Mouse (Mus musculus) embryo, embryonic 9.5 days (tissue): ENCODE measurements at regions not wholly inside any gene's neighbourhood (a gene's known extent, or its start where the extent isn't known, plus 50 kb on each side); places are given as distances from the start of the nearest gene placed in this dataset.

ENCODE experiments used
- DNase-seq: peaks from one replicate; pipeline ENCODE4 v3.0.0-alpha.2; 2017; ENCODE audit errors: extremely low spot score

DNA sequence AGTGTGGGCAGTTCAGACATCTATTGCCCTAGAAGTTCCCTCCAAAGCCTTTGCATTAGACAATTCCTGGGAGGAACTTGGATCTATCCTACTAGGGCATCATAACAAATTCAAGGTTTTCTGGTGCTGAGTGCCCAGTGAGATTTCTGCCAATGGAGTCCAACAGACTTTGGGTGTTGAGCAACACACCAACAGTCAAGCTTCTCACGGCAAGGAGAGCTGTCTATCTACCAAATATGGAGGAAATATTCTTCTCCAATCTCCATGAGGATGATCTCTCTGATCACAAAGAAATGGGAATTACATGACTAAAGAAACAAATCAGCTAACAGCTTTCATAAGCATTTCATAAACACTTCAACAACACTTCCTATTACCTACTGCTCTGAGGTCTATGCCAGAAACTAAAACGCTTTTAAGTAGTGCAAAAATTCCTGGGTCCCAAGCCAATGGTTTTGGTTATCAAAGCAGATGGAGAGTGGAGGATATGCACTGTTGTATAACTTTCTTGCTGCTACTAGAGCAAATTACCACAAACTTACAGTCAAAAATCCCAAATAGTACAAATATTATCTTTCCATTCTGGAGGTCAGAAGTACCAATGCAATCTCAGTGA, 351.8 kb upstream of the Atp2b1 start:
- DNase-seq, result no peak

DNA sequence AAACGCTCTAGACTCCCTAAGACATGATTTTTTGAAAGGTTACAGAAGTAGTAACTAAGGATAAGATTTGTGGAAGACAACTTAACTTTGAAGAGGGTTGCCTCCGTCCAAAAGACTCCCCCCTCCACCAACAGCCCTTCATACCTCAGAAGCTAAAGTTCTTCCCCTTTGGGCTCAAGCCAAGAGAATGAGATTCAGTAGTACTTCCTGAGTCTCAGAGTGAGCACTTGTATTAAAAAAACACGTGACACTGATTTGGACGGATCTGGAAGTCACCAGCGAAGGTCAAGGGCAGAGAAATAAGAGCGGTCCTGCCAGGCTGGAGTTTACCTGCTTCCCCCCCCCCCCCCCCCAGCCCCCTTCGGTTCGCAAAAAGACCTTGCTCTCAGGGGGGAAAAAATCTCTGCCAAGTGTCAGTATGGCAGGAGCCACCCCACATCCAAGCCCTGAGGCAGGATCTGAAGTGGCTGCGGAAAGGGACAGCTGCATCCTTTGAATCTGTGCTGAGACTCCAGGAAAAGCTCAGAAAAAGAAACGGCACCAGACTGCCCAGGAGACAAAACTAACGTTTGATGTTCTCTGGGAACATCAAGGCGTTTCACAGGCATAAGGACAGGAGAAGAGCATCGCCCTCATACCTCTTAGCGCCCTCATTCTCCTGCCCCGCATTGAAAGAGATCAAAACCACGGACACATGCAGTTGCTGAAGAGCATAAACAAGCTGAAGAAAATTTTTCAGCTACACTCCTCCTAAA, 341.2 kb upstream of the Atp2b1 start:
- no peak for DNase-seq

DNA sequence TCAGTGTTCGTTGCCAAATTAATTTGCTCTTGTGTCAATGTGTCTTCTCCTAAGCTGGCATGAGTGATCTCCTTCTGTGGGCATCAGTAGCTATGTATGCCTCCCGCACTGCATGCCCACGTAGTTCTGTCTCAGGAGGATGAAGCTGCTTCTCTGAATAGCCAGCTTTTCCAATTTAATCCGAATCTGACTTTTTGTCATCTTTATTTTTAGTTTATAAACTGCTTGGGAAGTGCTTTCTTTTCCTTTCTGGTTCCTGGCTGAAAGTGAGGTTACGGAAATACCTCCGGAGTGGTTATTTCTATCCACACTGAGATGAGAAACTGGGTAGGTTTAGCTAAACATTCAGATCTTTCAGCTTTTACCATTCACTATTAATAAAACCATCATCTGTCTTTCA, 337.2 kb upstream of the Atp2b1 start:
- DNase-seq, result no peak

DNA sequence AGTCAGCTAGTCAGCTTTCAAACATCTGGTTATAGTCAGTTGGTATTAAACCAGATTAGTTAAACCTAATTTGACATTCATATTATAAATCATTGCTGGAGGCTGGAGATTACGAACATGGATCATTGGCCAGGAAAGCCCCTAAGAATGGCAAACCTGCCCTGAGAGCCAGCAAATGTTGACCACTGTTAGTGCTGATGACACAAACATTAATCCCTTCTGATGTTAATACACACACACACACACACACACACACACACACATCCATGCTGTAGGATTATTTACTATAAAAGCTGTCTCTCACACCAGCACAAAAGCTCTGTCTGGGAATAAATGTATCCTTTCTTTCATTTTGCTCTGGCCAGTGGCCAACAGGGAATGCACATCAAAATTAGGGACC, 329.4 kb upstream of the Atp2b1 start:
- DNase-seq, result no peak

DNA sequence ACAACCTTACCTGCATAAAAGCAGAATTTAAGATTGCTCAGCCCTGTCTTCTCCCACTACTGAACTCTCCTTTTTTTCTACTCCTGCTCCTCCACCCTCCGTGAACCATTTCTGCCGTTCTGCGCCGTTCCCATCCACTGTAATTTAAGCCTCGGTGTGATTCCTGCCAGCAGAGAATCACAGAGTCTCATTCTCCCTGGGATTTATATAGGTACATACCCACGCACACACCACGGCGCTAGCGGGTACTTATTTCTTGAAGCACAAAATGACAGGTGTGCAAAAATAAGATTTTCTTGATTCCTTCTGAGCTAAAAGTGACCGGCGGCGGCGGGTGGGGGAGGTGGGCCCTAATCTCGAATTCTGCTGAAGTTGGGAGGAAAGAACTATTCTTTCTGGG, 324.5 kb upstream of the Atp2b1 start:
- no peak for DNase-seq

DNA sequence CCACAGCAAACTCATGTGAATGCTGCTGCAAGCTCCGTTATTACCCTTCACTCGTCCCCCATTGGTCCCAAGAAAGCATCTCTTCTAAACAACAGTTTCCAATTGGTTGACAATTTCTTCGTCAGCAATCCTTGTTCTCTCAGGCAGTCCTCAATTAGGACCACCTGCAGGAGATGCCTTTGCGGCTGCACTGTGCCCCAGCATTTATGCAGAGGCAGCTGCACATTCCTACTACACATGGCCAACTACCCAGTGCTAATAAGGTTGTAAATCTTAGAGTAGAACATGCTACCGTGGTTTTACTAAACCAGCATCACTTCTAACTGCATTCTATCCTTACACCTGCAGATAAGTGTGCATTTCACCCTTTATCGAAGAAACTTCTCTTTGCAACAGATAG, 322.1 kb upstream of the Atp2b1 start:
- no peak for DNase-seq

DNA sequence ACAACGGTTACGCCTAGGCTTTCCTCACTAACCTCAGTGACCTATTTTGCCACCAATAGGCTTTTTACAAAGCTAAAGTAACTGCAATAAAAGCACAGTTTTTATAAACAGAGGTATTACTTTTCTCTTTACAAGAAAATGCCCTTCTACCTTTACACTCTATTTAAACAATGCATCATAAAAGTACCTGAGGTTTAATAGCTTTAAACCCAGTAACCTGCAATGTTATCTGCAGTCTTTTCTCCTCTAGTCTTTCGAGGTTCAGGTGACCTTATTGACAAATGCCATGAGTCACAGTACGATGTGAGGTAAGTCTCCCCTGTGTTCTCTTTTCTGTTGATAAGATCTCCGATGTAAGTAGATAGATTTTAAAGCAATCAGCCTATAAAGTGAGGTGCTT, 320.3 kb upstream of the Atp2b1 start:
- DNase-seq, result no peak

DNA sequence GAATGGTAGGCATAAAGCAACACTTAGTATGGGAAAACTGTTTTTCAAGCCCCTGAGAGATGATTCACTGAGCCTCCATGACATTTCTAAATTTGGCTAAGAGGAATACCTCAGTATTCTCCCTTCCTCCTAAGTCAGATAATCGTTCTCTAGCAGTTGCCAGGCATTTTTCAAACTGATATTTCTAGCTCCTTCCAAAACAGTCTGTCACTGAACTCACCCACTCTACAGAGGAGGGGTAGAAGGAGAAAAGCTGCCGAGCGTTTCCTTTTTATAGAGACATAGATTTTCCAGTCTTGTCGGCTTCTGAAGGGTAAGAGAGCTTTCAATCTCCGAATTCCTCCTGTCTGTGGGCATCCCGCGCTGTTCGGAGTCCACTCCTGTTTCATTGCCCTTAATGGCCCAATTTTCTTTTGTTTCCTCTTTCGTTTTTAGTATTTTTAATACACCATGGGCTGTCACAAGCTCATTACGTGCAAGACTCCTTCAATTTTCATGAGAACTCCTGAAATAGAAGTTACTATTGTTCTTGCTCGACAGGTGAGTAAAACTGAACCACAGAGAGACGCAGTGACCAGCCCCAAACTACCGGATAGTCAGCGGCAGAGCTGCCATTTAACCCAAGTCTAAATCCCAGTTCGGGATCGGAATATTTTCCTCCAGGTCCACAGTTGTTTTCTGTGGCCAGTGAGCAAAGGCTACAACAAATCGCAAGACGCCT, 305.8 kb upstream of the Atp2b1 start:
- no peak for DNase-seq

DNA sequence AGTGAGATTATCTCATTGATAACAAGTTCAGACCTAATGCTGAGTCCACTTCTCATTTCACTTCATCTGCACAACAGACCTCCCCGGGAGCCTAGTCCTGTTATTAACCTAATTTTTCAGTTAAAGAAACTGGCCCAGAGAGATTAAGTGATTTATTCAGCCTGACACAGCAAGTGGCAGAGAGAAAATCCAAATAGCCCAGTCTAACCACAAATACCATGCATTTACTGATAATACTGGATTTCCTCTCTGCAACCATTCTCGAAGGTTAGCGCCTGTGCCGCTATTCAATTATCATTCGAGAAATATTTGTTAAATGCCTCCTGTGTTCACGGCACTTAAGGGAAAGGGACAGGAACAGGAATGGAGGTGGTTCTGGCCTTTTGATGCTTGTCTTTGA, 303.5 kb upstream of the Atp2b1 start:
- DNase-seq, result no peak

DNA sequence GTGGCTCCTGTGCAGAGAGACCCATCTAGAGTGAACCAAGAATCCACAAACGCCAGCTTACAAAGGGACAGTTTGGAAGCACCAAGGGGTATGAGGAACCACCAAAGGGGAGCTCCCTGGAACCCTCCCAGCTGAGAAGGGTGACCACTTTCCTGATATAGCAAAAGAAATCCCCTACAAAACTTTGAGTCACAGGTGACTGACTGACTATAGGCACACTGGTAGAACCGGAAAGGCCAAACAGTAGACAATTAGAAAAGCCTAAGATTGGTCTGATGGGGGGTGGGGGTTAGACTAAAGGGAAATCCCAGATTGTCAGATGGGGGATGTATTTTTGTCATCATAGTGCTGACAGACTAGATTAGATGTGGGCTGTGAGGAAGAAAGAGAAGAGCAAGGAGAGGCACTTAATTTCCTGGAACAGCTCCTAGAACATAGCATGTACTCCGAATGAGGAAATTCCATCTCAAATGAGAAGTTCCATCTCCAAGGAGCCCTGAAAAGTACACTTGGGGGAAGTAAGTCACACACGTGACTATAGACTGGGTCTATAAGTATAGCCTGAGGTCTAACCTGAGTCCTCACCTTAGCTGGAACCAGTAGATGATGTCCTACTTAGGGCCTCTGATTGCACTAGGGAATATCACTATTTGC, 302.4 kb upstream of the Atp2b1 start:
- no peak for DNase-seq

DNA sequence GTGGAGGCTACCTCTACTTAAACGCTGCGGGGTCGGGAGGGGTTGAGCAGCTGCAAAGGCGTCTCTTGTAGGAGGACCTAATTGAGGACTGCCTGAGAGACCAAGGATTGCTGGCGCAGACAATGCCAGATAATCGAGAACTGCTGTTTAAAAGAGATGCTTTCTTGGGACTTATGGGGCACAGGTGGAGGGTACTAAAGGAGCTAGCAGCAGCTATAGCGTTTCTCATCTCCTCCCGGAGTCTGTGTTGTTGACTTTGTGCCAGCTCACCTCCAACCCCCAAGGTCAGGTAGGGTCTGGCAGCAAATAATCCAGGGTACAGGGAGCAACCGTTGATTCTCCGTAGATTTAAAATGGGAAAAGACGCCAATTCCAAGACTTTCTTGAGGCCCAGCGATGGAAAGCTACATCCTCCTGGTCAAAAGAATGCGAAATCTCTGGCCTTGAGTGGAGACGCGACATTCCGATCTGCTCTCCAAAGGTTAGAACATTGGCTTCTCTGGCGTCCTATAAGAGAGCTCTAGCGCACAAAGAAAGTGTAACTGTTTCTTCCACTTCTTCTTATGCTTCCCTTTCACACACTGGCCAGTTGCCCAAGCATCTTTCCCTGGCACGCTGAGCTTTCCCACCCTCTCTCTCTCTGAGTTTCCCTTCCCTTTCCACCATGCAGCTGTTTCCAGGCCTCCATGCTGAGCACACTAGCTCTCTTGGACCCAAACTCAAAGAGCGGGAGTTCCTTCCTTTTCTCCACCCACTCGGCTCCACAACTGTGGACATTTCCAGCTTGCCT, 295.3 kb upstream of the Atp2b1 start:
- DNase-seq, result no peak

DNA sequence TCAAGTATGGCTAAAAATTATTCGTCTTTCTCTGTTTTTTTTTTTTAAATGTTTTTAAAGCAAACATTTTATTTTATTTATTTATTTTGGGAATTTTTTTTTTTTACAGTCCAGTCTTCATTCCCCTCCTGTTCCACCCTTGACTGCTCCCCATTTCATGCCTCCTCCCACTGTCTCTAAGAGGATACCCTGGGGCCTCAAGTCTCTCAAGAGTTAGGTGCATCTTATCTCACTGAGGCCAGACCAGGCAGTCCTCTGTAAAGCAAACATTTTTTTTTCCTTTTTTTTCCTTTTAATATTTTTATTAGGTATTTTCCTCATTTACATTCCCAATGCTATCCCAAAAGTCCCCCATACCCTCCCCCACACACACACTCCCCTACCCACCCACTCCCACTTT, 290.1 kb upstream of the Atp2b1 start:
- DNase-seq, result no peak

DNA sequence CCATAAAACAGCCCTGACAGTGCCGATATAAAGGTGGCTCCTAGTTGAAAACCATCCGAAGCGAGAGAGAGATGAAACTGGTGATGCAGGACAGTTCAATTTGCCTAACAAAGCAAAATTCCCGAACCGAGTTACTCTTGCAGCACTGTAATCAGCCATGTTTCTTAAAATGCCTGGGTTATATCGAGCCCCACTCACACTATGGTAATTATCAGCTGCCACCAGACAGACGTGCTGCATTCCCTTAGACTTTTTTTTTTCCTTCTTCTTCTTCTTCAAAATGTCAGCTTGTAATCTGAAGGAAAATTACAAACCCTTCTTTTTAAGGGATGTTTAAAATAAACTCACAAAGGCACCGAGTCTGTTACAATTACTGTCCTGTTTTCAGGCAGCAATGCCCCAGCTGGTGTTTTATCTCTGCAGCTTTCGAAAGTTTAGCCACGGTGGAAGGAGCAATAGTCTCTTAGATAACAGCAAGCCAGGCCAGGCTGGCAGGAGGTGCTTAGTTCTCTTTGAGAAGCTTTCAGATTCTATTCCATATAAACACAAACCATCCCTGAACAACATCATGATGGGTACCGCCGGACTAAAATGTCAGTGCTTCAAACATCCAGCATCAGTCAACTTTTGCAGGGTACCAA, 289.4 kb upstream of the Atp2b1 start:
- DNase-seq, result no peak

DNA sequence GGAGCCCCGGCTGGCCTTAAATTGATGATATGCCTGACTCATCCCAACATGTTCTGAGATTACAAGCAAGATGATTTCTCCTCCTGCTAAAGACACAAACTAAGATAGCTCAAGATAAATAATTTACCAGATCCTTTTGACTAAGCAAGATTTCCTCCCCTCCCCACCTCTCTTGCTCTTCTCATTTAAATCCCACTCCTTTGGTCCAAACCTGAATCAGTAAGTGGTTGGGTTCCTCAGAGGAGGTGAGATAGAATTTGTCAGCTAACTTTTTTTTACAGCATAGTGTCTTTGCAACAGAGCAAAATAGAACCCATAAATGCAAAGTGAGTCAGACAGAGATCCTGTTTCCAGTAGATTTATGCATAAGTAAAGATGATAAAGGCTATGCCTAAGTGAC, 286.0 kb upstream of the Atp2b1 start:
- no peak for DNase-seq

DNA sequence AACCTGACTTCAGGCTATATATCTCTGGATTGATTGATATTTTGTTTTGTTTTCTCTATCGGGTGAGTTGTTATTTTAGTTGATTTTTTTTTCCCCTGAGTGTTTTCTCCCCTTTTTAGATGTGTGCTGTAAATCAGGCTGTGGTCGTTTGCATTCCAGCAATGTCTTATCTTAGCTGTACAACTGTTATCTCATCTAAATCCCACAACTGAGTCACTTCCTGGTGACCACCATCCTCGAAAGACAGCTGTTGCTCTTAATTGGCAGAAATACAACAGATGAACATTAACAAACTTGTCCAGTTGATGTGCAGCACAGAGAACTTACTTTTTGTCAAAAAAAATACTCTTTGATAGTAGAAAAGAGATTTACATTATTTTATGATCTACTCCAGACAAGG, 285.0 kb upstream of the Atp2b1 start:
- no peak for DNase-seq

DNA sequence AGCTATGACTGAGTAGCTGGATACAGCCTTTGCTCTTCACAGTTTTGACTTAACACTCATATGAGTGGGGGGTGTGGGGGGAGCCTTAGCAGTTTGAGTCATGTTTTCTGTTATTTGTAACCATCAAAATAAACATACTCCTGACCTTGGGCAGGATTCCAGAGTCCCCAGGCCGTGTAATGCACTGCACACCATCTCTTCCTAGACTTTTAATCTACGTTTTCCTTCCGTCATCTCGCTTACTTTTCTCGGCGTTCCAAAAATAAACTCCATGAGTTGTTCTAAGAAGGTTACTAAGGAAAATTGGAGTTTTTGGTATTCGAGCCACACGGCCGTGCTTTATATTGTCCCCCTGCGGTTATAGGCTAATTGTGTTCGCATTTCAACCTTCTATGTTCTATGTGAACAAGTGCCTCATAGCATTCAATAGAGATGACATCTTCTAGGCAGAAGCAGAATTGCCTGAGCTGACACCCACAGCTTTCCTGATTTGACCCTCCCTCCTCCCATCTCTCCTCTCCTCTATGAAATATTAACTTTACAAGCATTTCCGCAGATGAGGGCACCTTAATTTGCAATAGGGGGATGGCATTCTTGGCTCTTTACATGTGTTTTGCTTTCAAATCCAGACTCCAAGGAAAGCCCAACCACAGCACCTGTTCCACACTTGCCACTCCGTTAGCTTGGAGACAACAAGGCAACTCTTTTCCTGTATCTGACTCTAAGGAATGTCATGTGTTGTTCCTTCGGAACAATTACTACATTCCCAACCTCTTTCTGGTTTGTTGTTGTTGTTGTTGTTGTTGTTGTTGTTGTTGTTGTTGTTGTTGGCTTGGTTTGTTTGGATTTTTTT, 276.2 kb upstream of the Atp2b1 start:
- DNase-seq, result no peak

DNA sequence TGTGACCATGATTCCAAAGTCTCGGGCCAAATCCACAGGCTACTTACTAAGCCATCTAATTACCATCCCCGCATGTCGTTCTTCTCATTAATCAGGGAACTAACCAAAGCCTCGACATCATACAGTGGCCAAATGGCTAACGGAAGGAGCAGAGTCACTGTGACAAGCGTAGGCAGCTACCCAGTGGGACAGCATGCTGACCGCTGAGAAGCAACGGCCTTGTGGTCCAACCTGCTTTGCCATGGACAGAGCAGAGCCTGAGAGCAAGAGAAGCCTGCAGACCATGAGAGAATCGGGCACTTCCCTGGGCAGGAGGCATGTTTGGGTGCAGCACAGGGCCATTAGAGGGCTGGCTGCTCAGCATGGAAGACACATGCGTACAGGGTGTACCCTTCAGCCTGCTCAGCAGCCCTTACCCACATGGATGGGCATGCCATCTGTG, 268.5 kb upstream of the Atp2b1 start:
- DNase-seq, result no peak

DNA sequence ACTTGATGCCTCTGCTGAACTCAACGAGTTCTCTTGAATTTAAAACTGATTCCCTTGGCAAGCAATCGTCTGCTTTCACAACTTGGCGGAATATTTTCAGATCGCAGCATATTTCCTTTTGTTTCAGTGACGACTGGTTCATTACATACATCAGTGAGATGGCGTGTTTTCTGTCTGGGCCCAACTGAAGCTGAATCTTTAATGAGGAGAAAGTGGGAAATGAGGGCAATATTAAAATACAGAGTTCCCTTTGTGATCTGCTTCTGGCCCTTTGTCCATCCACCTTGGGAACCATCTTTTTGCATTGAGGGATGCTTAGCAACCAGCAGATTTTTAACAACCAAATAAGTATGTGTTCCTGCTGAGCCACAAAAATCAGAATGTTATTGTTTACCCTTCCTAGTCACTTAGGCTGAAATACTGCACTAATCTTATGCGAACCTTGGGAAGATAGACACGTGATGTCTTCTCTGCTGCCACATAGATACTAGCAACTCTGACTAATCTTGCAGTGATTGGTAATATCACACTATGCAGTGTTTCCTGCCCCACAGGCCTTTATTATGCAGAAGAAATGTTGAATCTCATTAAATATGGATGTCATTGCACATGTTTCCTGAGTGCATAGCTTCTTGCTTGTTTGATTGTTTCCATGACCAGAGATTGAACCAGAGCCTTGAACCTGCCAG, 267.8 kb upstream of the Atp2b1 start:
- no peak for DNase-seq

DNA sequence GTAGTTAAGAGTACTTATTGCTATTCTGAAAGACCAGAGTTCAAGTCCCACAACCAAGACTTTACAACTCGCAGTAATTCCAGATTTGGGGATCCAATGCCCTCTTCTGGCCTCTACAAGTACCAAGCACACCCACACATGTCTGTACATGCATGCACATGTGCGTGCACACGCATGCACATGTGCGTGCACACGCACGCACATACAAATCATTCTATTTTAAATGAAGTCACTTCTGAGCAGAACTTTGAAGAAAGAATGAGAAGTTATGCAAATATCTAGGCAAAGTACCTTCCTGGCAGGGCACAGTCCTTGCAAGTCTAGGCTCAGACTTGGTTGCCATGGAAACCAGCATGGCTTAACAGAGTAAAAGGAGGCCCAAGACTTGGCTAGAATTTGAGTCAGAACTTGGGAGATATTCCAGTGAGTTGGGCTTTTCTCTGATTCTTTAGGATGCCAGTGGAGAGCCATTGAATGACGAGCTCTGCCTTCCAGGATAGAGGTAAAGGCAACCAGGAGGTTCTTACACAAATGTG, 265.4 kb upstream of the Atp2b1 start:
- no peak for DNase-seq
